Mouse (Mus musculus): ENCODE measurements around the gene Ier2.

Ier2 gene

GRCm38 (mm10) chr8:84662581-84663065 lies at the start of gene Ier2:
TSS of gene Ier2 (minus strand) at chr8:84662852.
- DNase-seq, result peak; percentile 93 to 95

GRCm38 (mm10) chr8:84711933-84712758 lies 49.5 kb upstream of the Ier2 start:
- DNase-seq, result peak; percentile 67 to 81

DNA sequence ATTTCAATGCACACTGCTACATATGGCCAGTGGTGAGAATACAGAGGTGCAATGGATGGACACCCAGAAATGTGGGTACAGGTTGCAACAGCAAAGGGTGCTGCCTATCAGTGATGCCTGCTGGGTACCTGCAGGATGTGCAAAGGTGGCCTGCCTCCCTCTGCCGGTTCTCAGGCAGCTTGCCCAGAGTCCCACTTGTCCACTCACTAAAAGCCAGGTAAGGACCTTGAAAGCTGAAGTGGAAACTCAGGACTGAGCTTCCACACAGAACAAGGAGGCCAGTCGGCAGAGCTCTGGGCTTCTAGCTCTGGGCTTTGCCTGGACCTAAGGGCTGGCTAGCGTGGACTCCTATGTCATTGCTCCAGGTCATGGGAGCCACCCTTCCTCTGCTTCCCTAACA lies 48.7 kb upstream of the Ier2 start:
- peak in 1 of 2 experiments; percentile 15 for DNase-seq

- no peak for DNase-seq
Observed at GRCm38 (mm10) chr8:84709931-84710330, 47.3 kb upstream of the Ier2 start.

DNA sequence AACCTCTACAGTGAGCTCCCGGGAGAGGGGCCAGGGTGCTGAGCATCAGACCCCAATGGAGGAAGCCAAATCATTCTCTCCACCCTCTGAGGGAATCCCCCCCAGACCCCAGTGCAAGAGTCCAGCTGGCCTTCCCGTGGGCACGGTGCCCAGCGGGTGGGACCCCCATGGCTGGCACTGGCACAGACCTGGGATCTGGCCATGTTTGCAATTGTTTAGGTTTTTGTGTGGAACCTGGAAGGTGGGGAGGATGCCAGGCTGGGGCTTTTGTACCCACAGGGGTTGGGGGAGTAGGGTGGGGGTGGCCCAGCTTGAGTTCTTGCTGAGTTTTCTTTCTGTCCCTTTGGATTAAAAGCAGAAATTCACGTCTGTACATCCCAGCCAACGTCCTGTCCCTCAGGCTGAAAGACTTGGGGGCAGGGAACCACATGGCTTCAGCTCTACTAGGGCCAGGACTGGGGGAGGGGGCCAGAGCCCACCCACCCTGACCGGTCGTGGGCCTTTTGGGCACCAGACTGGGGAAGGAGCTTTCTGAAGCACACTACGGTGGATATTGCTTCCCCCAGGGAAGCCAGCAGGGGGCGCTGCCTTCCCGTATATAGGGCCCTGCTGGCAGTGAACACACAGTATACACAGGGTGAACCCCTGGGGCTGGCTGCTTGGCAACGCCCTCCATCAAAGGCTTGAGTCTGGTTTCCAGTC lies 46.3 kb upstream of the Ier2 start:
- peak; percentile 90 to 92 for DNase-seq

- peak in 1 of 2 experiments; percentile 44 for DNase-seq
Observed at GRCm38 (mm10) chr8:84708071-84708541, 45.5 kb upstream of the Ier2 start.

- DNase-seq, result peak in 1 of 2 experiments; percentile 70
Observed at GRCm38 (mm10) chr8:84707267-84707883, 44.7 kb upstream of the Ier2 start.

DNA sequence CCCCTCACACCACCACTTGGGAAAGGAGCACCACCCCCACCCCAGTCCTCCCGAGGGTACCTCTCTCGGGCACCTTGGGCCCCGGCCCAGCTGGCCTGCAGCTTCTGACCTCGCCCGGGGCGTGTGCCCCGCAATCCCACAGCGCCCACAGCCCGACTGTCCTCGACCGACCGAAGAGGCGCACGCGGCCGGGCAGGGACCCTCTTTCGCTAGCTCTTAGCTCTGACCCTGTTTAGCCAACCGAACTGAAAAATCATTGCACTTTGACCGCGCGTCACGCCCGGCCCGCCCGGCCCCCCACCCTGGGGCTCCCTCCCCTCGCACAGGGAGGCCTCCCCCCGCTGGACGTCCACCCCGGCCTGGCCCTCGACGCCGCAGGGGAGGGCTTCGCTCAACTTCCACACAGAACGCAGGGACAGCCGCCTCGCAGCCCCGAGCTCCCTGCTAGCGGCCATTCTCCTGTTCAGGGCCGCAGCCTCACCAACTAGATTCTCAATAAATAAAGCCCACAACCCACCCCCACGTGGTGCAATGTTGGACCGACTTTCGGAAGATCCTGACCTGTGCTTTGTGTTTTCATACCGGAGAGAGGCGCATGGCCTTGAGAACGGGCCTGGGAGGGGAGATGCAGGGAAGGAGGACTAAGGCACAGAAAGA lies 44.1 kb upstream of the Ier2 start:
- DNase-seq, result peak in 1 of 2 experiments; percentile 67

DNA sequence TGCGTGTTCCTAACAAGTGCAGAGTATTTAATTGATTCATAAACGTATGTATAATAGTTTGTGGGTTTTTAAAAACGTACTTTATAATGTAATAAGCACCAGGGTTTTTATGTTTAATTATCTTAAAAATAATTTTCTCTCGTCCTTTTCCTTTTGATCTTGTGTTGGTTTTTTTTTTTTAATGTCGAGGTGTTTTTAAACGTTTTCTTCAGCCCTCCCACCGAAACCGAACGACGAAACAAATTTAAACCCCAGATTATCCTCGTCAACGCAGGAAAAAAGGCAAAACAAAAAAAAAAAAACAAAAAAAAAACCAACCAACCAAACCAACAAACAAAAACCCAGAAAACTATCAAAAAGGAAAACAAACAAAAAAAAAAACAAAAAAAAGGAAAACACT lies 43.3 kb upstream of the Ier2 start:
- DNase-seq, result no peak

GRCm38 (mm10) chr8:84704867-84705831 lies 42.5 kb upstream of the Ier2 start:
- DNase-seq, result peak; percentile 53 to 62

DNA sequence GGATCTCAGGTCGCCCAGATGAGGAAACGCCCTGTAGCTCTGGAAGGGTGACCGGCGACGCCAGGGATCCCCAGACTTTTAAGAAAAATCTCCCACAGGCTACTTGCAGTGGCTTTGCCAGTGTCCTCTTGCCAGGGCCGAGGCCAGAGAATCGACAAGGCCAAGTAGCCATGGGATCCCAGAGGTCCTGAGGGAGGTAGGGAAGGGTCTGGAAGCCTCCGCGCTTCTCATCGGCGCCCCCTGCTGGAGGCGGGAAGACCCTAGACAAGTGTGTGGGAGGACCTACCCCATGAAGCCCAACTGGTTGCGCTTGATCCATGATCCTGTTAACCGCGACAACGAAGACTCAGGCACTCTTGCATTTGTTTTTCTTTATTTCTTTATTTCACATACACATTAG lies 41.7 kb upstream of the Ier2 start:
- peak; percentile 88 to 92 for DNase-seq

GRCm38 (mm10) chr8:84703466-84704249 lies 41.0 kb upstream of the Ier2 start:
- peak in 1 of 2 experiments; percentile 53 for DNase-seq

DNA sequence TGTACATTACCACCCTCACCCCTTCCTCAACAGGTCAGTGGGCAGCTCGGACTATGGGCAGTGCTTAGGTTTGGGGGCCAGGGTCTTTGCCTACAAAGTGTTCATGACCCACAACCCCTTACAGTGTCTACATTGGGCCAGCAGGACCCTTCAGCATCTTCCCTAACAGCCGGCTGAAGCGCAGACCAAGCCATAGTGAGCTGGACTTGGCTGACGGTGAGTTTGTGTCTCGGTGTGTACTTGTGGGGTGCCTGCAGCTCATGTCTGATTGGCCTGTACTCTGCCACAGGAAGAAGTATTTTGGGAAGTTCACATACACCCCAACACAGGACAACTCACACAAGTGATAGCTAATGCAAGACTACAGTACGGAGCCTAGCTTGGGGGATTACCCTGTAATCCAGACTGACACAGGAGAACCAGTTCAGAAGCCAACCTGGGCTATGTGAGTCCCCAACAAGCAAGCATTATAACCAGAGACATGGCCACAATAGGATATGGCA lies 40.4 kb upstream of the Ier2 start:
- no peak for DNase-seq

- DNase-seq, result no peak
Observed at GRCm38 (mm10) chr8:84702561-84702960, 39.9 kb upstream of the Ier2 start.

- peak; percentile 71 to 81 for DNase-seq
Observed at GRCm38 (mm10) chr8:84700941-84701911, 38.6 kb upstream of the Ier2 start, which contains the start of gene Lyl1. TSS of gene Lyl1 (plus strand) at chr8:84701457.

- DNase-seq, result no peak
Observed at GRCm38 (mm10) chr8:84700526-84700925, 37.9 kb upstream of the Ier2 start.

DNA sequence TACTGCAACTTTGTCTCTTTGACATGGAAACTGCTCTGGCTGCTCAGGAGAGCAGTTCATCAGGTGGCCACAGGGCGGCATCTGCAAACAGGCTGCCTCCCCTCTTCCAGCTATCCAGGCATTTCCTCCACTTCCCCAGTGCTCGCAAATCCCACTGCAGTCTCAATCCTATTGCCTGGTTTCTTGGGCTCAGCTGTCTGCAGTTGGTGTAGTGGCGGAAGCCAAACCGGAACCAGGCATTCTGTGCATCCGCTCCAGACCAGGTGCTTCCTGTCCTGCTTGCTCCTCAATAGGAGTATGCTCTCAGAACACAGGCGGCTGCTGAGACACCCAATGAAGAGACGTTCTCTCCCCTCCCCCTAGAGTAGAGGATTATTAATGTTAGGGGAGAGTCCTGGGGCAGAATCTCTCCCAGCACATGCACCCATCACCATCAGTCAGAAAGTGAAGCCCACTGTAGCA lies 37.2 kb upstream of the Ier2 start:
- DNase-seq, result peak; percentile 77 to 85

GRCm38 (mm10) chr8:84698929-84699401 lies 36.3 kb upstream of the Ier2 start:
- peak; percentile 47 to 63 for DNase-seq

- no peak for DNase-seq
Observed at GRCm38 (mm10) chr8:84698288-84698687, 35.6 kb upstream of the Ier2 start.
